Mouse (Mus musculus) MEL (cell line): ENCODE data around the gene Nuak2. TPM values are rescaled to one million over a fixed set of nuclear protein-coding genes. Genes with fewer than 3 reads are reported as not detected.

Source experiments
- DNase-seq: peaks from one replicate; pipeline ENCODE4 v3.0.0; 2011; ENCODE audit warnings: low read depth, low spot score
- H3K27ac ChIP-seq: 2 replicates; pipeline ENCODE4 v1.5.1; 2012; ENCODE audit warnings: low read depth, mild to moderate bottlenecking, control low read depth, low read length, moderate library complexity; ENCODE audit not compliant: control insufficient read depth
- H3K27me3 ChIP-seq, 2 experiments: fragments of 150-350 bp in 1 of 2; sonication (generic) in 1 of 2; 2 replicates each; pipeline ENCODE4 v1.6.1; 2012; ENCODE audit warnings: low read length in 2 of 2, mild to moderate bottlenecking in 2 of 2, improper control_type of control experiment in 1 of 2, moderate library complexity in 1 of 2; ENCODE audit not compliant: insufficient read depth in 2 of 2, control insufficient read depth in 1 of 2
- H3K36me3 ChIP-seq, 2 experiments: 2 replicates each; pipeline ENCODE4 v1.6.1; 2012 to 2014; ENCODE audit warnings: low read length in 2 of 2, improper control_type of control experiment in 1 of 2, inconsistent platforms in 1 of 2, mild to moderate bottlenecking in 1 of 2; ENCODE audit not compliant: insufficient read depth in 2 of 2, control insufficient read depth in 1 of 2
- H3K4me1 ChIP-seq, 2 experiments: fragments of 150-350 bp in 1 of 2; sonication (generic) in 1 of 2; 2 replicates each; pipeline ENCODE4 v1.6.1; 2012; ENCODE audit warnings: low read length in 2 of 2, improper control_type of control experiment in 1 of 2, mild to moderate bottlenecking in 1 of 2; ENCODE audit not compliant: insufficient read depth in 2 of 2, control insufficient read depth in 1 of 2
- H3K4me3 ChIP-seq, 2 experiments: fragments of 150-350 bp in 1 of 2; sonication (generic) in 1 of 2; 2 replicates each; pipeline ENCODE4 v1.5.1; 2012; ENCODE audit warnings: low read depth in 2 of 2, low read length in 2 of 2, mild to moderate bottlenecking in 2 of 2, moderate library complexity in 2 of 2, control low read depth in 1 of 2, improper control_type of control experiment in 1 of 2; ENCODE audit not compliant: control insufficient read depth in 1 of 2, insufficient read depth in 1 of 2
- H3K79me2 ChIP-seq: 2 replicates; pipeline ENCODE4 v1.6.1; 2012; ENCODE audit warnings: mild to moderate bottlenecking, low read length, moderate library complexity; ENCODE audit not compliant: control insufficient read depth, poor library complexity, insufficient read depth
- H3K9ac ChIP-seq: 2 replicates; pipeline ENCODE4 v1.6.1; 2012; ENCODE audit warnings: low read depth, mild to moderate bottlenecking, control low read depth, low read length, moderate library complexity; ENCODE audit not compliant: control insufficient read depth, poor library complexity, severe bottlenecking
- H3K9me3 ChIP-seq: fragments of 150-350 bp; sonication (generic); replicated peaks from 2 replicates; pipeline ENCODE4 v1.6.1; 2012; ENCODE audit warnings: mild to moderate bottlenecking, low read length, improper control_type of control experiment, moderate library complexity; ENCODE audit not compliant: insufficient read depth
- BHLHE40 ChIP-seq: IDR thresholded peaks from 2 replicates; pipeline ENCODE4 v1.6.1; 2012; ENCODE audit warnings: low read depth, mild to moderate bottlenecking, inconsistent platforms, low read length, improper control_type of control experiment, borderline replicate concordance
- ELF1 ChIP-seq: IDR thresholded peaks from 2 replicates; pipeline ENCODE4 v1.6.1; 2014; ENCODE audit warnings: low read depth, mild to moderate bottlenecking, inconsistent platforms, low read length, improper control_type of control experiment, moderate library complexity
- EP300 ChIP-seq, 2 experiments: IDR thresholded peaks; 2 replicates each; pipeline ENCODE4 v1.6.1; 2011; ENCODE audit warnings: improper control_type of control experiment in 2 of 2, low read length in 2 of 2, low read depth in 1 of 2, mild to moderate bottlenecking in 1 of 2
- GABPA ChIP-seq: IDR thresholded peaks from 2 replicates; pipeline ENCODE4 v1.6.1; 2012; ENCODE audit warnings: low read depth, mild to moderate bottlenecking, inconsistent platforms, low read length, improper control_type of control experiment, moderate library complexity
- HCFC1 ChIP-seq: IDR thresholded peaks from 2 replicates; pipeline ENCODE4 v1.6.1; 2012; ENCODE audit warnings: low read depth, mild to moderate bottlenecking, inconsistent platforms, low read length, improper control_type of control experiment, moderate library complexity
- MAZ ChIP-seq: IDR thresholded peaks from 2 replicates; pipeline ENCODE4 v1.6.1; 2012; ENCODE audit warnings: low read depth, mild to moderate bottlenecking, inconsistent platforms, low read length, improper control_type of control experiment
- MEF2A ChIP-seq: IDR thresholded peaks from 2 replicates; pipeline ENCODE4 v1.6.1; 2014; ENCODE audit warnings: low read depth, mild to moderate bottlenecking, inconsistent platforms, low read length, improper control_type of control experiment; ENCODE audit not compliant: poor library complexity, insufficient replicate concordance, severe bottlenecking; ENCODE audit errors: extremely low read depth
- MXI1 ChIP-seq: IDR thresholded peaks from 2 replicates; pipeline ENCODE4 v1.6.1; 2011; ENCODE audit warnings: mild to moderate bottlenecking, low read depth, low read length, improper control_type of control experiment
- MYC ChIP-seq: IDR thresholded peaks from 2 replicates; pipeline ENCODE4 v1.6.1; 2011; ENCODE audit warnings: low read depth, mild to moderate bottlenecking, low read length, improper control_type of control experiment, moderate library complexity
- POLR2A ChIP-seq, 2 experiments: IDR thresholded peaks; 2 replicates each; pipeline ENCODE4 v1.6.1; 2011 to 2012; ENCODE audit warnings: low read length in 2 of 2, mild to moderate bottlenecking in 2 of 2, control low read depth in 1 of 2, improper control_type of control experiment in 1 of 2, low read depth in 1 of 2, moderate library complexity in 1 of 2; ENCODE audit not compliant: control insufficient read depth in 1 of 2, insufficient read depth in 1 of 2, poor library complexity in 1 of 2
- POLR2AphosphoS2 ChIP-seq: IDR thresholded peaks from 2 replicates; pipeline ENCODE4 v1.6.1; 2011; ENCODE audit warnings: low read length, improper control_type of control experiment
- RCOR1 ChIP-seq: IDR thresholded peaks from 2 replicates; pipeline ENCODE4 v1.6.1; 2012; ENCODE audit warnings: low read depth, mild to moderate bottlenecking, inconsistent platforms, low read length, improper control_type of control experiment
- SMC3 ChIP-seq: IDR thresholded peaks from 2 replicates; pipeline ENCODE4 v1.6.1; 2011; ENCODE audit warnings: low read depth, low read length, improper control_type of control experiment
- TBP ChIP-seq: IDR thresholded peaks from 2 replicates; pipeline ENCODE4 v1.8.0; 2011; ENCODE audit warnings: low read depth, low read length, improper control_type of control experiment
- TCF12 ChIP-seq: IDR thresholded peaks from 2 replicates; pipeline ENCODE4 v1.6.1; 2014; ENCODE audit warnings: low read depth, mild to moderate bottlenecking, inconsistent platforms, low read length, improper control_type of control experiment, moderate library complexity
- UBTF ChIP-seq: IDR thresholded peaks from 2 replicates; pipeline ENCODE4 v1.6.1; 2012; ENCODE audit warnings: low read depth, mild to moderate bottlenecking, inconsistent platforms, low read length, improper control_type of control experiment, moderate library complexity, borderline replicate concordance; ENCODE audit not compliant: insufficient read depth
- ZC3H11A ChIP-seq: IDR thresholded peaks from 2 replicates; pipeline ENCODE4 v1.6.1; 2012; ENCODE audit warnings: low read depth, mild to moderate bottlenecking, inconsistent platforms, low read length, improper control_type of control experiment
- ZKSCAN1 ChIP-seq: IDR thresholded peaks from 2 replicates; pipeline ENCODE4 v1.6.1; 2012; ENCODE audit warnings: low read depth, mild to moderate bottlenecking, inconsistent platforms, low read length, improper control_type of control experiment, moderate library complexity
- ZNF384 ChIP-seq: IDR thresholded peaks from 2 replicates; pipeline ENCODE4 v1.6.1; 2012; ENCODE audit warnings: low read depth, mild to moderate bottlenecking, inconsistent platforms, low read length, improper control_type of control experiment
- polyA plus RNA-seq, 2 experiments: library from polyadenylated mRNA; stranded (reverse) in 1 of 2; unstranded in 1 of 2; fragments of >175 nt in 1 of 2; fragments of >200 nt in 1 of 2; gene quantifications; 2 replicates each; pipeline versions ENCODE4 v1.2.1 to v1.2.4; 2012; ENCODE audit warnings: low replicate concordance in 2 of 2, low read depth in 1 of 2; ENCODE audit not compliant: insufficient read length in 2 of 2, insufficient read depth in 1 of 2, missing spikeins in 1 of 2
- total RNA-seq: library from RNA; depleted of rRNA; stranded (reverse); fragments of 300-350 nt; gene quantifications from 2 replicates; pipeline ENCODE4 v1.2.3, GENCODE M21; 2012

Gene Nuak2
- total and polyA plus RNA-seq, 3 experiments, result 3.0 to 3.2 TPM; not detected in 1

DNA sequence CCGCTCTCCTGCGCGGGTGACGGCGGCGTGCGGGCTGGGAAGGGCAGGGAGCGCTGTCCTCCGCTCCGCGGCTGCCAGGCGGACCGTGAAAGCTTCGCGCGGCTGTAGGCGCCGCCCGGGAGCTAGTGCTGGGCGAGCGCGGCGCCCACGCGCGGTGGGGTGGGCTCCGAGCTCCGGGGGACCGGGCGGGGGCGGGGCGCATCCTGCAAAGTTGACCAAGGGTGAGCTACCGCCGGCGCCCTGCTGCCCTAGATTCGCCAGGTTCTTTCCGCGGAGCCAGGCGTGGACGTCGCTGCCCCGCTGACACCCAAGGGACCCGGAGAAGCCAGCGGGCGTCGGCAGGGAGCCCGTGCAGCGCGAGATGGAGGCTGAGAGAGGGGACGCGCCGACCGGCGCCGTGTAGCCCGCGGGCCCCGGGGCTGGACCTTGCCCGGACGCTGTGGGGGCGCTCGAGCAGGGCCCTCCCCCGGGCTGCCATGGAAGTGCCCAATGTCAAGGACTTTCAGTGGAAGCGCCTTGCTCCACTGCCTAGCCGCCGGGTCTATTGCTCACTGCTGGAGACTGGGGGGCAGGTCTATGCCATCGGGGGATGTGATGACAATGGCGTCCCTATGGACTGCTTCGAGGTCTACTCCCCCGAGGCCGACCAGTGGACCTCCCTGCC is 17.0 kb upstream of the Nuak2 start (continued):
- TF ChIP-seq BHLHE40 (no peak), EP300 (IDR thresholded peaks at IDR 0.05; ENCODE audit: low read depth in 1 of 2, low read length in 2 of 2) (no peak), UBTF (no peak)

GRCm38 (mm10) chr1:132299744-132300143 is 16.2 kb upstream of the Nuak2 start:
- no peak for DNase-seq
- Histone ChIP-seq H3K9ac (no peak overlapping the region), H3K9me3 (no peaks in the 10 kb centered on the region), H3K27ac (no peak overlapping the region), H3K4me1 (no peaks in the 10 kb centered on the region), H3K4me3 (no peak overlapping the region), H3K79me2 (no peaks in the 10 kb centered on the region), H3K36me3 (no peaks in the 10 kb centered on the region), H3K27me3 (peaks cover 4 to 7% of the 10 kb centered on the region in 2 experiments)
- TF ChIP-seq POLR2A (IDR thresholded peaks at IDR 0.05; ENCODE audit: control insufficient read depth in 1 of 2, insufficient read depth in 1 of 2, low read depth in 1 of 2, low read length in 2 of 2, poor library complexity in 1 of 2), result no peak
- TF ChIP-seq RCOR1, result no peak
- TF ChIP-seq UBTF, result no peak
- TF ChIP-seq MYC, result no peak
- TF ChIP-seq POLR2AphosphoS2, result no peak
- no peak for TF ChIP-seq ELF1
- TF ChIP-seq GABPA, result no peak
- no peak for TF ChIP-seq ZKSCAN1
- no peak for TF ChIP-seq TCF12
- no peak for TF ChIP-seq TBP
- TF ChIP-seq MAZ, result no peak
- TF ChIP-seq ZNF384, result no peak
- no peak for TF ChIP-seq MXI1
- TF ChIP-seq ZC3H11A, result no peak
- no peak for TF ChIP-seq MEF2A
- TF ChIP-seq HCFC1, result no peak
- no peak for TF ChIP-seq SMC3
